Mouse (Mus musculus) heart, postnatal 25 days (tissue): ENCODE measurements at regions not wholly inside any gene's neighbourhood (a gene's known extent, or its start where the extent isn't known, plus 50 kb on each side); places are given as distances from the start of the nearest gene placed in this dataset.
A peak's percentile ranks its signal among the peaks of the same experiment; 100 is the strongest.

Experiments used
- DNase-seq: peaks from one replicate; pipeline ENCODE4 v3.0.0; 2022; ENCODE audit warnings: low spot score
- intact Hi-C: fragments of 180-260 bp; cut with DNase I; formaldehyde crosslinking; loops from one replicate; pipeline ENCODE4 v1.15.1; 2025

- intact Hi-C loops = no loop called here
- no peak for DNase-seq
Observed at GRCm38 (mm10) chr12:112426681-112427080, 62.6 kb upstream of the A530016L24Rik start.

- intact Hi-C loops = no loop called here
- DNase-seq = no peak
Observed at GRCm38 (mm10) chr12:112430104-112430846, 59.0 kb upstream of the A530016L24Rik start.

- intact Hi-C loops = no loop called here
- DNase-seq = no peak
Observed at GRCm38 (mm10) chr12:112433315-112433714, 55.9 kb upstream of the A530016L24Rik start.

DNA sequence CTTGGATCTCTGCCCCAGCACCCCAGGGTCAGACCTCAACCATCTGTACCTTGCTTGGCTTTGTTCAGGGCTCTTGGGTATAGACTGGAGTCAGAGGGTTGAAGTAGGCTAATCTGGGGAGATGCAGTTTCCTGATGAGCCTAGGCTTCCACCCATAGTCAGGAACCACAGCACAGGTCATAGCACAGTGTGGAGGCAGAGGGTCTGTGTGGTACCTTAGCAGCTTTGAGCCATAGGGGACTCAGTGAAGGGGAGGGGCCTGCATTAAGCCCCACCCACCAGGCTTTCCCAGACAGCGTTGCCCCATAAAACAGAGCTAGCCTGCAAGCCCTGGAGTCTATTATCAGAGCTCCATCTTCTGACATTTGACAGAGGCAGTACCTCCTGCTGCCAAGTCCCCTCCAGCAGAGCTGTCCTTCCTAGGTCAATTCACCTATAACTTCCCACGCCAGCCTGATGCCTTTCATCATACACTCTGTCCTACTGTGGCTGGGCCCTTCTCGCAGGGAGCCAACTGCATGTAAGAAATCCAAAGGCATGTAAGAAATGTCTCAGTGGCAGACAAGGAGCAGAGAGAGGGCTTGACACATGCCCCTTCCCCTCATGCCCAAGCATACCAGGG is 54.5 kb upstream of the A530016L24Rik start:
- intact Hi-C loops = no loop called here
- DNase-seq = no peak

DNA sequence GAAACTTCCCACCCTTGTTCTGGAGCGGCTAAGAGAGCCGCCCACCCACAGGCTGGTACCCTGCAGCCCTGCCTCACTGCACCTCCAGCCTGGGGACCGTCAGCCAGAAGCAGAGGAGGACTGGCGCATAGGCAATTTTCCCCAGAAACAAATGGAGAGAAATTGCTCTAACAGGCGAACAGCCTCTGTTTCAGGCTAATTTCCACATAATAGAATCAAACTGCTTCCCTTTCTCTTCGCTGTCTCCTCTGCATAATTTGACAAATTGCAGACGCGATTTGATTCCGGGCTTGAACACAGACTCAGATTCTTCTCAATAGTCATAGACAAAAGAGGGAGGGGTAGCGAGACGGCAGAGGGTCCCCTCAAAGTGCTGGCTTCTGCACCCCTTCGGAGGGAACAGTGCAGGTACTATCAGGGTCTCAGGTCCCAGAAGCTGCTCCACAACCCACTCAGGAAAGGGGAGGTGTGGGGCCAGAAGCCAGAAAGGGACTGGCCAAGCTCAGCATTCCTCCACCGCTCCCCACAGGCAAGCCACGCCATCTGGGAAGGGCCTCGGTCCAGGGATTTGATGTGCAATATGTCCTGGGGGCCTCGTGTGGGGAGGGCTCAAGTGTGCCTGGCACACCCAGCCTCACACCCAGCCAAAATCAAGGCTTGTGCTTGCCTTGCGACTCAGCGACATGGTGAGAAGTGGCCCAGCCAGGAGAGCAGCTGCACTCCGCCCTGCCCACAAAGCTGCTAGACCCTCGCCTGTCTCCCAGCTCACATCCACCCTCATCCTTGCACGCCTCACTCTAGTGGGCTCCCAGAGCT is 53.7 kb upstream of the A530016L24Rik start:
- intact Hi-C loops = no loop called here
- peak; percentile 16 for DNase-seq

GRCm38 (mm10) chr12:112437046-112437445 is 52.2 kb upstream of the A530016L24Rik start:
- intact Hi-C loops = no loop called here

DNA sequence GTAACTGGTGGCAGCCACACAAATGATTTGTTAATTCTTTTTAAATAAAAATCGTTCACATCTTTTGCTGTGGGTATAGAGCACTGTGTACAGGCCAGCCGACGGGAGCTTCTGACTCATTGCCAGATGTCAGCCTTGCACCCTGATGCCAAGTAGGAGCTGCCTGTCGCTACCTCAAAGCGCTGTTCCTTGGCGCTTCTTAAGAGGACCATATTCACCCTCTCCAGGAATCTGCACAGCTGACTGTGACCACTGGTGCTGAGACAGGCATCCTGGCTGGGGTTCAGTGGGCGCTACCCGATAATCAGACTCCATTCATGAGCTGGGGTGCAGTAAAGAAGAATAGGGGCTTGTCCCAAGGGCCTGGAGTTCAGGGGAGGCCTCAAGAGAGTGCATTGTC is 51.0 kb upstream of the A530016L24Rik start:
- no peak for DNase-seq
- intact Hi-C loops = no loop called here

More at GRCm38 (mm10) chr12:112437046-112437445, 52.2 kb upstream of the A530016L24Rik start:
- no peak for DNase-seq
